Mouse (Mus musculus) adrenal gland, postnatal 10 days (tissue): ENCODE measurements around the gene Neurl2. TPM values are rescaled to one million over a fixed set of nuclear protein-coding genes. Genes with fewer than 3 reads are reported as not detected.
"Not testable (repeated sequence)": the region's sequence is repeated elsewhere in the genome, so short reads cannot be mapped to it uniquely, and the experiment has no call there.

Experiments
- DNase-seq: peaks from one replicate; pipeline ENCODE4 v3.0.0; 2021; ENCODE audit warnings: mixed read lengths
- total RNA-seq, 2 experiments: library from RNA; stranded (reverse); gene quantifications; 2 replicates each; pipeline ENCODE4 v1.2.3; 2021

The Neurl2 gene
- total RNA-seq, 2 experiments from 2014 or later: 3.4 to 8.0 TPM

DNA sequence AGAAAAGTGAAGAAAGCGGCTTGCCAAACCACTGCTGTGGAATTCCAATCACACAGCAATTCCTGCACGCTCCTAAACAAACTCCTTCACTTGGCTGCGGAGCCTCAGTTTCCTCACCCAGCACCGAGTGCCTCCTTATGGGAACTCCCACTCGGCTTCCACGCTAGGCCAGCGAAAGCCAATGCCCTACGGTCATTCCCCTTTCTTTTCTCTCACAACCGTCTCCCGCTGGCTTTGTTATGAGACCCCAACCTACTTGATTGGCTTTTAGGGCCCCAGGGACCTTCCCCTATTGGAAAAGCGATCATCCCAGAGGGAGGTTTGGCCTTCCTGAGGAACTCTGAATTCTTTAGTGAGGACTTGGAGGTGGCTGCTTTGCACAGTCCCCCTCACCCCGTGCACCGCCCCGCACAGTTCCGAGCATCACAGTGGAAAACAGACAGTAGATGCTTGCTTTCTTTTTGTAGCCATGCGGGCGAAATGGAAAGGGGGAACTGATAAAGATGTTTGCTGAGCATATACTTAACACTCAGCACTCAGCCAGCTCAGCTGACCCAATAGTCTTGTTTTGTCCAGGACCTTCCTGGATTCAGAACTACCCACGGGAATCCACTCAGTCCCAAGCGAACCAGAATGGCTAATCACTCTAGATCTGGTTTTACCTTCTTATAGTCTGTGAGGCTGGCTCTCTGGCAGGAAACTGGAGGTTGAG, 24.7 kb upstream of the Neurl2 start:
- no peak for DNase-seq

DNA sequence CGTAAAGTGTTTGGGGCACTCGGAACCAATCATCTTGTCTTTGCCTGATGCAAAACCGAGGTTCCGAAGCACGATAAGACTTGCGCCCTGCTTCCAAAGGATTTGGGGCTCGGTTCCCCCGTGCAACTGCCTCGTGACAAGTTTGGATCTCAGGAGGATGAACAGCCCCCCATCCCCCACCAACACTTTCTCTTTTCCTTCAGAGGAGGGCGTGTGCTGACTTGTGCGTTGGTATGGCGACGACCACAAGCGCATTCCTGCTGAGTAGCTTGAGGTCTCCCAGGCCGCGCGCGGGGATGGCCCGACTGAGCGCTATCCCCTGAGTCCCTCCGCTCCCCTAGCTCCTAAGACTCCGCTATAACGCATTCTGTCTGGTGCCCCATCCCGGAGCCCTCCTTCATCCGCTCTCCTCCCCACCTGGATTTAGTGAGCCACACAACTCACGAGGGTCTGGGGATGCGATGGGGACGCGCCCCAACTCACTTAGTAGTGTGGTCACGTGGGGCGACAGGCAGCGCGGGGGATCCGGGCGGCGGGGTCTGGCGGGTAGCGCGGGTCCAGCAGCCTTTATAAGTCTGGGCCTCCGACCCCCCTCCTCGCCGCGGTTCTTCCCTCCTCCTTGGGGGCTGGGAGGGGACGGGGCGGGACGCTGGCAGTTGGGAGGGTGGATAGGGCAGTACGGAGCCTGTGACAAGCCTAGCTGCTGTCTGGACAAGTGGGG, 24.0 kb upstream of the Neurl2 start, which contains the start of gene Pltp:
Pltp (minus strand) TSS at position 611 of the 721 bp plus-strand sequence.
- DNase-seq: peak; percentile 53

DNA sequence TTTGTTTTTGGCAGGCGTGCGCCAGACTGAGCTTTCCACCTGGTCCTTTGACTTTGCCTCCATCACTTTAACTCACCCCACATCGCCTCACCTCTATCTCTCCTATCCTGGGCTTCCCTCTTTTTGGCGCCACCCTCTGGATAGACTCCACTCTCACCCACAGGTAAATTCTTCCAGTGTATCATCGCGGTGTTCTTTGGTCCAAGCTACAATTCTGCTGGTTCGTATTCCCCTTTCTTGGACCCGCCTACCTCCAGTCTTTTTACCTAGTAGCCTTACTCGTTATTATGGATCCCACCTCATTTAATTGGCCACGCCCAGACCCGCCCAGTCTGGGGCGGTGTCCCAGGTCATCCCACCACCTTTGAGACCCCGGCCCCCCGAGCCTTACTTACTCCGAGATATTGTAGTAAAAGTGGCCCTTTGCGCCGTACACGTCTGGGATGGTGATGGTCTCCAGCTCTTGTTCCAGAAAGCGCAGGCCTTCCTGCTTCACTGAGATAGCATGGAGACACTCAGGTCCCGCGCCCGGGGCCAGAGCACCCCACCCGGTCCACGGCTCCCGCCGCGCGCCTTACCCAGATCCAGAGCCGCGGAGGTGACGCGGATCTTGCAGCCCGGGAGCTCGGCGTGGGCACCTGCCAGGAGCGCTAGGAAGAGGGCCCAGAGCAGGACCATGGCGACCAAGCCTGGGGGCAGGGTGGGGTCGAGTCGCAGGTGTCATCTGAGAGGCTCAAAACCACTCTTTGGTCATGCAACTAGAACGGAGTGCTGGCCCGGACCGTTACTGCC, 23.2 kb upstream of the Neurl2 start:
- peak; percentile 40 for DNase-seq

DNA sequence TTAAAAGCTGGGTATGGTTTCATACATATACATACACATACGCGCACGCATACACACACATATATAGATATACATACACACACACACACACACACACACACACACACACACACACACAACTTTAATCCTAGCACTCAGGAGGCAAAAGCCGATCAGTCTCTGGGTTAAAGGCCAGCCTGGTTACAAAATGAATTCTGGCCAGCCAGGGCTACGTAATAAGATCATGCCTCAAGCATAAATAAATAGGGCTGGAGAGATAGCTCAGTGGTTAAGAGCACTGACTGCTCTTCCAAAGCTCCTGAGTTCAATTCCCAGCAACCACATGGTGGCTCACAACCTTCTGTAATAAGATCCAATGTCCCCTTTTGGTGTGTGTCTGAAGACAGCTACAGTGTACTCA, 22.3 kb upstream of the Neurl2 start:
- DNase-seq: not testable (repeated sequence)

DNA sequence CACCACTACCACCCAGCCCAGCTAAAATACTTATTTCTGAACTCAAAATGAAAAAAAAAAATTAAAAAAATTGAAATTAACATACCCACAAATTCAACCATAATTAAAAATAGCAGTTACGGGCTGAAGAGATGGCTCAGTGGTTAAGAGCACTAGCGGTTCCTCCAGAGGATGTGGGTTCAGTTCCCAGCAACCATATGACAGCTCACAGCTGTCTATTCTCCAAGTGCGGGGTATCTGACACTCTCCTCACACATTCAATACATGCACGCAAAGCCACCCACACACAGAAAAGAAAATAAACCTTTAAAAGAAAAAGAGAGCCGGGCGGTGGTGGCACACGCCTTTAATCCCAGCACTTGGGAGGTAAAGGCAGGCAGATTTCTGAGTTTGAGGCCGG, 16.8 kb upstream of the Neurl2 start:
- no peak for DNase-seq

DNA sequence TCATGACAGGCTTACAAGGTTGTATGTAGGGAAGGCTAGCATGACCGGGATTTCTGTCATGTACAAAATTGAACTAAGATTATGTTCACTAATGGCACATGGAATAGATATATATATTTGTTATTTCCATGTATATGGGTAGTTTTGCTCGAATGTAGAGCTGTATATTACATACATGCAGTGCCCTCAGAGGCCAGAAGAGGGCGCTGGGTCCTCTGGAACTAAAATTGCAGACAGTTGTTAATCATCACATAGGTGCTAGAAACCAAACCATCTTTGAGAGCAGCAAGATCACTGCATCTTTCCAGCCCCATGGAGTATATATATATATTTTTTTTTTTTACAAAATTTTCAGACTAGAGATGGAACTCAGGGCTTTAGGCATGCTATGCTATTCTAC, 12.5 kb upstream of the Neurl2 start:
- DNase-seq: no peak

DNA sequence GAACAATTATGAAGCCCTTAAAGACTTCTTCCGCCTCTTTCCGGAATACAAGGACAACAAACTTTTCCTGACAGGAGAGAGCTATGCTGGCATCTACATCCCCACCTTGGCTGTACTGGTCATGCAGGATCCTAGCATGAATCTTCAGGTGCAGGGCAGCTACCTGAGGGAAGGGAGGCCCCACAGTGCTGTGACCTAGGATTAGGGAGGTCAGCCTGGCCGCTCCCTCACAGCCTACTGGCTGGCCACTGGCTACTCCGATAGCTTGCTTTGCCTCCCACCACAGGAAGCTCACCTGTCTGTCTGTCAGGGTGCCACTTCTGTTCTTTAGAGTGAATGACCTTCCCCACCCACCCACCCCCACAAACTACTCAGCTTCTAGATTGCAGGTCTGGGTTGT, 1.9 kb upstream of the Neurl2 start:
- no peak for DNase-seq

DNA sequence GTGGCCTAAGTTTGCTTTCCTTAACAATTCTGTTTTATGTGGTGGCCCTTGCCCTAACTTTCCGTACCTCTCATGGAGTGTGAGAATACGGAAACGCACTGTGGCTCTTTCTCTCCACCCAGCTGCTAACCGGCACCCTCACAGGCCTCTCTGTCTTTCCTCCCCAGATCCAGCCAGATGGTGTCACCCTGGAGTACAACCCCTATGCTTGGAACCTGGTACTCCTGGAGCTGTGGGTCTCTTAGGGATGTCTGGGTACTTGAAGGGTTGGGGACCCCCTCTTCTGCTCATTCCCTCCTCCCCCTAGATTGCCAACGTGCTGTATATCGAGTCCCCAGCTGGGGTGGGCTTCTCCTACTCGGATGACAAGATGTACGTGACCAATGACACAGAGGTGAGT, 1.3 kb upstream of the Neurl2 start:
- DNase-seq: peak; percentile 23

DNA sequence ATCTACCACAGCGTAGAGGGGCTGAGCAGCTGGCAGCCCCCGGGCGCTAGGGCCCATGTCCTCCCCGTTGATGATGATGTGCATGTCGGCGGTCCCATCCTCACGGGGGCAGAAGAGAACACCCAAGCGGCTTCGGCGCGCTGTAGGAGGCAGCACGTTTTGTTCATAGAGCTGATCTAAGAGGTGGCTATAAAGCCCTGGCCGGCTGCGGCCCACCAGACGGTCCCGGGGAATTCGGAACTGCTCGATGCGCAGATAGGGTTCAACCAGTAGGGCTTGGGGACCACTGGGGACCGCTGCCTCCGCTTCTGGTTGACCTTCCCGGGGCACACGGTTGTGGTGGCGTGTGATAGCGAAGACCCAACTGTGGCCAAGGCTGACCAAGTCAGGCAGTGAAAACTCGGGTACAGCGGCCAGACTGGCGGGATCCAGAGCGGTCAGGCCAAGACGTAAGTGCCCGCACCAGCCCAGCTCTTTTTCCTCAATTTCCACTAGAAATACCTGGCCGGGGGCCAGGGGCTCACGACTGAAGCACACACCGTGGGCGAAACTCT, 431 bp downstream of the Neurl2 start, which contains the start of gene Ctsa:
Ctsa (plus strand) TSS at position 126 of the 554 bp plus-strand sequence.
- peak; percentile 85 for DNase-seq

DNA sequence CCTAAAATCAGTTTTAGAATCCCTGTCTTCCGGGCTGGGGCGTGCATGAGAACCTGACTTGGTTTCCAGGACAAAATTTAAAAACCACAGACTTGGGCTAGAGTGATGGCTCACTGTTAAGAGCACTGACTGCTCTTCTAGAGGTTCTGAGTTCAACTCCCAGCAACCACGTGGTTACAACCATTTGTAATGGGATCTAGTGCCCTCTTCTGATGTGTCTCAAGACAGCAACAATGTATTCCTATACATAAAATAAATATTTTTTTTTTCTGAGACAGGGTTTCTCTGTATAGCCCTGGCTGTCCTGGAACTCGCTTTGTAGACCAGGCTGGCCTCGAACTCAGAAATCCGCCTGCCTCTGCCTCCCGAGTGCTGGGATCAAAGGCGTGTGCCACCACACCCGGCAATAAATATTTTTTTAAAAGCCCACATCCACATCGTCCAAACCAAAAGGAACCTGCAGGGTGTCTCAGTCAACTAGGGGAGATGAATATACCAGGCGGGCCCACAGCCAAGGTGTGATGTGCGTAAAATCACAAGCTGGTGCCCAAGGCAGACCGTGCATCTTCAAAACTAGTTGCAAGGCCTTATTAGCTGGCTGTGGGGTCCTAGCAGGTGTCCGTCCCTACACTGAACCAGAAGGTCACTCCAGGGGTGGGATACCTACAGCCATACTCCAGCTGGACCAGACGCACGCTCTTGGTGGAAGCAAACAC, 1.1 kb downstream of the Neurl2 start:
- DNase-seq: no peak

DNA sequence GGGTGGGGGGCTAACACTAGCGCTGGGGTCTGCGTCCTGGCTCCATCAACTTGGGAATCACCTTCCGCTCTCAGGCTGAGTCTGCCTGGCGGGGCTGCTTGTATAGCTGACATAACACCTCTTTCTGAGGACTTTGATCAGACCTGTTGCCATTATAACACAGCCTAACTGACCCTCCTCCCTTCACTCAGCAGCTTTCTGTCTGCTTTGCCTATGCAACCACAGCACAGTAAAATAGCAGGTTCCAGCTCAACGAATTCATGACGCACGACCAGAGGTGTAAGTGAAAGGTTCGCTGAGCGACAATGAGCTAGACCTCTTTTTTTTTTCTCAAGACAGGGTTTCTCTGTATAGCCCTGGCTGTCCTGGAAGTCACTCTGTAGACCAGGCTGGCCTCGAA, 2.2 kb downstream of the Neurl2 start:
- no peak for DNase-seq

DNA sequence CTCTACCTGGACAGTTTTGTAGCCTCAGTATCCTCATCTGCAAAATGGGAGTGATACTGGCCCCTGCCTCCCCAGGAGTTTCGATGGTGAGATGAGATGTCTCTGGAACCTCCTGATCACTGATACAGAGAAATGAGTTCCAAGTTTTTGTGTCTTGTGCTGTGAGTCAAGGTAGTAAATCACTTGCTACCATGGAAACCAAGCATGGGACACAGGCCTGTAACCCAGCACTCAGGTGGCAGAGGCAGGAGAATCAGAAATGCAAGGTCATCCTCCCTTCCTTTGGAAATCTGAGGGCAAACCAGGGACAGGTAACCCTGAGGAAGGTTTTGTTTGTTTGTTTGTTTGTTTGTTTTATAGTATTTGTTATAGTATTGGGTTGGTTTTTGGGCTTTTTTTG, 4.2 kb downstream of the Neurl2 start:
- no peak for DNase-seq

DNA sequence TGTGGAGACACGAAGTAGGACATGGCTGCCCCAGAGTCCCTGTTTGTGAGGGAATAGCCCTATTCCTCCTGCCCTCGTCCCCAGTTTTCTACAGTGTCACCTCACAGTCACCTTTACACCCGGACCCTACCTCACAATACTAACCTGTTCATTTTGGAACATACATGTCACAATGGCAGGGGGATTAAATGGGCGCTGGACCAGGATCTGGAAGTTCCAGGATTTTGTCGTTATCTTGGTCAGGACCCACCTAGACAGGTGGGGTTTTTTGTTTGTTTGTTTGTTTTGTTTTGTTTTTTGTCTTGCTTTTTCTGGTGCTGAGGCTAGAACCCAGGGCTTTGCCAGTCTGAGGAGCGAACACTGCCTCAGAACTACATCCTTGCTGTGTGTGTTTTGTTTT, 4.8 kb downstream of the Neurl2 start, which contains the start of gene Spata25:
Spata25 (minus strand) TSS at position 101 of the 400 bp plus-strand sequence.
- DNase-seq: no peak

DNA sequence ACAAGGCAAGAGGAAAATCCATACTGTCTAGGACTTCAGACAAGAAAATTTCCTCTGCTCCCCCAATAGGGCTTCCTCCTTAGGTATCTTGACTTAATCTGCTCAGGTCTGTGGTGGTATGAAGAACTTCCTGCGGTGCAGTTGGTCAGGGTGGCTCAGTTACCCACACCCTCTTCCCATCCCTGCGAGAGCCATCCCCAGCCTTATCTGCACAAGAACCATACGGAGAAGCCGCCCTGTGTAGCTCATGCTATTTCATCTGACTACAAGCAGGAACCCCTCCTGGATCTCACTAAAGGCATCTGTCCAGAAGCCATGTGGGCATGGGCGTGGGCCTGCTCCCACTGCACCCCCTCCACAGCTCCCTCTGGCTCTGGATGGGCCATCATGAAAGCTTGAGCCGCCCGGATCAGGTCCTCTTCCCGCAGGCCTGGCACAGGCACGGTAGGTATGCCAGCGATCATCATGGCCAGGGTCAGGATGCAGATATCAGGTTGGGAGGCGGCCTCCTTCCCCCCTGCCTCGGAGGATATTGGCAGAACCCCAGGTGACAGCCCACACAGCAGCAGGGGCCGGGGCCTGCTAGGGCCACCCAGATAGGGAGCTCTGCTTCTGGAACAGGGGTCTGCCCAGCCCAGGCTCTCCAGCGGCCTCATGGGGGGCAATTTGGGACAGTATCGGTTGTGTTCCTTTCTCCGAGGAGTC, 6.0 kb downstream of the Neurl2 start:
- no peak for DNase-seq

DNA sequence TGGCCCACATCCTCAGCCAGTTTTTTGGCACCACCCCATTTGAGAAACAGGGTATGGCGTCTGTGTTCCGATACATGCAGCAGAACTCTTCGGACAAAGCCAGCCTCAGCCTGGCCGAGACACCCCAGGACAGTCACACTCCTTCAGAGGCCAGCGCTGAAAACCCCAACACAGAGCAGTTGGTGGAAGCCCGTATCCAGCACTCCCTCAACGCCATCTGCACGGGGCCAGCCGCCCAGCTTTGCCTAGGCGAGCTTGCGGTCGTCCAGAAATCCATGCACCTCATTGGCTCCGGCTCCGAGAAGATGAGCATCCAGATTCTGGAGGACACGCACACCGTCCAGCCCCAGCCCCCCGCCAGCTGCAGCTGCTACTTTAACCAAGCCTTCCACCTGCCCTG, 7.7 kb downstream of the Neurl2 start:
- DNase-seq: no peak

DNA sequence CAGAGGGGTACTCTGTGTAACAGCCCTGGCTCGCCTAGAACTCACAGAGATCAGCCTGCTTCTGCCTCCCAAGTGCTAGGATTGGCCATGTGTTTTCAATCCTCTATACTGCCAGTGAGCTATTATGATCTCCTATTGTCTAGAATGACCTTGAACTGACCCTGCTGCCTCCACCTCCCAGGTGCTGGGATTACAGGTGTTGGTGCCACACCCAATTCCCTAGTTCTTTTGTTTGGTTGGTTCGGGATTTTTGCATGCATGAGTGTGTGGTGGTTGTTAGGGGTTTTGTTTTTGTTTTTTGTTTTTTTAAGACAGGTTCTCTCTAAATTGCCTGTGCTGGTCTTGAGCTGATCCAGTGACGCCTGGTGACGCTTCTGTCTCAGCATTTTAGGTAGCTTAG, 9.3 kb downstream of the Neurl2 start:
- DNase-seq: no peak

DNA sequence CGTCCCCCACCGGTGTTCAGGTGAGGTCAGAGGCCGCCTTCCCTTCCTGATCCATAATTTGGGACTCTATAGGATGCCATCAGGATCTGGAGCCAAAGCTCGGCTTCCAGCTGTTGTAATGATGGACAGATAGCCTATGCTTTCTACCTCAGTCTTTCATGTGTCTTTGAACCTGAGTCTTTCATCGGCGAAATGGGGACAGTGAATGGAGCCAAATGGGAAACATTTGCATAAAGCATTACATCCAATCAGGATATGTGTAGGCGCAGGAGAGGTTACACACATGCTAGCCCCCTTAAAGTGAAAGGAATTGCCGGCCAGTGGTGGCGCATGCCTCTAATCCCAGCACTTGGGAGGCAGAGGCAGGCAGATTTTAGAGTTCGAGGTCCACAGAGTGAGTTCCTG, 10.1 kb downstream of the Neurl2 start:
- DNase-seq: peak; percentile 43

DNA sequence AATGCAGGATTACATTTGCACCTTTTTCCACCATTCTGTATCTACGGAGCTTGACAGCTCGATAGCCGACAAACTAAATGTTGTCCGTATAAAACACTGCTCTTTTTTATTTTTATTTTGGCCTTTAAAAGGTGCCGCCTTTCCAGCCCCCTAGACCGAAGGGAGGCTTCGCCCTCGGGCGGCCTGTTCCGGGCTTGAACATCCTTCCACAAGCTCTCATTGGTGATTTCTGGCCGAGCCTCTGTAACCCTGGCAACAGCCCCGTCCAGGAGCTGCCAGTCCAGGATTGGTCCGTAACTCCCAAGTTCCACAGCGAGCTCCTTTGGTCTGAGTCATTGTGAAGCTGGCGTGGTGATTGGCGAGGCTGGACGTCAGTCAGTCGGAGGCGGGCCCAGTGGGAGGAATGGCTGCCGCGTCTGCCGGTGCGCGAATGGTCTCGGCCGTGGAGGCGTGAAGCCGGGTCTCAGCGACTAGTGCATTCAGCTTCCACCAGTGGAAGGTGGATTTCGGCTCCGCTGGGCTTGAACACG, 10.6 kb downstream of the Neurl2 start, which contains the start of gene Zswim1:
Zswim1 (plus strand) TSS at position 51 of the 530 bp plus-strand sequence.
- DNase-seq: peak; percentile 100

DNA sequence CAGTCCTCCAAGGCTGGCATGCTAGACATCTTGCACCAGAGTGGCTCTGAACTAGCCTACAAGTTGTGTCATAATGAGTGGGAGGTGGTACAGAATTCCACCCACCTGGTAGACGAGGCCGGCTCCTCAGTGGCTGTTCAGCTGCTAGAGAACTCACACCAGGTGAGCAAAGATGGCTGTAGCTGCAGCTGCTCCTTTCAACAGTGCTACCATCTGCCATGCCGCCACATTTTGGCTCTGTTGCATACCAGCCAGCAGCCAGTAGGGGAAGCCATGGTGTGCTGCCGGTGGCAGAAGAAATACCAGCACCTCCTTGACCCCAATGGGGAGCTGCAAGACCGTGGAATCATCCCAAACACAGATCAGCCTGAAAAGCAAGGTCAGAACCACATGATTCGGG, 12.2 kb downstream of the Neurl2 start:
- no peak for DNase-seq

DNA sequence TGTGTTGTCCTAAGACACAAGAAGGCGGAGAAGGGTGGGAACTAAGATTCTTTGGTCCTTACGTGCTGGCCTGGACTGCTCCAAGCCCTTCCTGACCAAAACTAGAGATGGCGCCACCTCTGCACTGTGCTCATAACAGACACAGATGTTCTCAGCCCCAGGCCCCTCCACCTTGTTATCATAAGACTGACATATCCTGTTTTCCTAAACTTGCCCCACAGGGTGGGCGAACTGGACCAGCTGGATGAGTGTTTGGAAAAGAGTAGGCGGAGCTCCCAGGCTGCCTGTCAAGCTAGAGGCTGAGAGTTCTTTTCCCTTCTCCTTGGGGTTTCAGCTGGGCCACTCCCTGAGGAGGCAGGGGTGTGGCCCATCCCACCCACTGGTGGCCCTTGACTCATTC, 15.6 kb downstream of the Neurl2 start:
- DNase-seq: no peak

DNA sequence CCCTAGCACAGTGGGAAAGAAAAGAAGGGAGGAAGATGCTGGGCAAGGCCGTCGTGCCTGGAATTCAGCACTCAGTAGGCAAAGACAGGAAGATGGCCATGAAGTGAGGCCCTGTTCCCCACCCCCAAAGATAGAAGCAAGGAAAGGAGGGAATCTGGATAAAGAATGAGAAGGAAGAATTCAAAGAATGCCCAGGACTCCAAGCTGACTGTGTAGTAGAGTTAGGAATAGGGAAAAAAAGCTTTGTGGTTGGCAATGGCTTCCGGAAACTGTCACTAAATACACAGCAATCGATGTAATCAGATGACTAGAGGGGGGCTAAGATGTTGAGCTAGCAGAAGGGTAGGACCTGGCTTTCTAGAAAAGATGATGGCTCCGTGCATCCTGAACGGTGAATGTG, 16.1 kb downstream of the Neurl2 start:
- DNase-seq: no peak
